Comparison of ENCODE assay signal across 8 mouse cellular contexts in genomic region chr3:122629580-122629979, GRCm38 (mm10). TPM values are rescaled to one million over a fixed set of nuclear protein-coding genes. Genes with fewer than 3 reads are reported as not detected.
DNase-seq lines count a peak whose midpoint lies in the region; ATAC-seq lines count a peak whose summit lies in the region.

No protein-coding gene starts in this region.

- H3K4me1 ChIP-seq in heart, embryonic 12.5 days (replicated peaks), result peaks cover 6% of the 10 kb centered on the region
- H3K4me1 ChIP-seq in kidney, embryonic 15.5 days, result peaks cover 15% of the 10 kb centered on the region

- H3K9me3 ChIP-seq in heart, embryonic 12.5 days (replicated peaks), result no peaks in the 10 kb centered on the region
- no peaks in the 10 kb centered on the region for H3K9me3 ChIP-seq in kidney, embryonic 15.5 days (replicated peaks)

- peak overlapping the region; percentile 58 for H3K4me2 ChIP-seq in heart, embryonic 12.5 days
- peak overlapping the region; percentile 51 for H3K4me2 ChIP-seq in kidney, embryonic 15.5 days

- WGBS in heart, embryonic 12.5 days, result 12% methylated on average over 13 of the region's 13 CpGs
- WGBS in kidney, embryonic 15.5 days, result 11% methylated on average over 13 of the region's 13 CpGs

- ATAC-seq in heart, embryonic 12.5 days (ENCODE audit: insufficient number of reproducible peaks, low FRiP score), result peak; percentile 77
- peak; percentile 80 for ATAC-seq in kidney, embryonic 15.5 days (replicated peaks; ENCODE audit: low FRiP score)

- DNase-seq in adrenal gland, postnatal 10 days, result peak; percentile 15
- DNase-seq in adrenal gland, adult 18-20 months (ENCODE audit: low spot score in 2 of 2), result no peak
- peak; percentile 77 for DNase-seq in lung, postnatal 36 days
- no peak for DNase-seq in T-cell, adult 2 months (ENCODE audit: low spot score)
- DNase-seq in thymus, postnatal 0 days (ENCODE audit: low spot score), result no peak
- no peak for DNase-seq in cerebellum, adult 9-11 months

- H3K9ac ChIP-seq in heart, embryonic 12.5 days, result no peak overlapping the region
- 0 out of 2 replicates have a peak overlapping the region, but pooled peaks have one; percentile 14 for H3K9ac ChIP-seq in kidney, embryonic 15.5 days

- H3K27me3 ChIP-seq in heart, embryonic 12.5 days (replicated peaks), result no peaks in the 10 kb centered on the region
- no peaks in the 10 kb centered on the region for H3K27me3 ChIP-seq in kidney, embryonic 15.5 days

- H3K27ac ChIP-seq in heart, embryonic 12.5 days (ENCODE audit: poor library complexity, severe bottlenecking), result no peak overlapping the region
- H3K27ac ChIP-seq in kidney, embryonic 15.5 days, result peak overlapping the region; percentile 70; the same call in 1 of the 2 replicates

- H3K4me3 ChIP-seq in heart, embryonic 12.5 days, result peak overlapping the region; percentile 31
- H3K4me3 ChIP-seq in kidney, embryonic 15.5 days (replicated peaks), result peak overlapping the region; percentile 25

- H3K36me3 ChIP-seq in heart, embryonic 12.5 days, result no peaks in the 10 kb centered on the region
- no peaks in the 10 kb centered on the region for H3K36me3 ChIP-seq in kidney, embryonic 15.5 days

RNA-seq across cellular contexts. Expression of gene Fnbp1l, which starts 10.1 kb away (rescaled TPM):
- total RNA-seq in adrenal gland, postnatal 10 days (2021), result 10 to 100 TPM; 26.4 to 29.3 TPM
- total RNA-seq in adrenal gland, adult 18-20 months (2021), result 10 to 100 TPM; 16.5 to 16.8 TPM
- polyA plus RNA-seq in heart, embryonic 12.5 days (2016; fragmentation: Nextera tagmentation; extraction: Ambion mirVana), result 33.8 and 34.3 TPM in 2 replicates
- 46.7 and 53.7 TPM in 2 replicates for polyA plus RNA-seq in kidney, embryonic 15.5 days (2015; fragmentation: Nextera tagmentation; extraction: Ambion mirVana)
- 6.5 and 7.1 TPM in 2 replicates for polyA plus RNA-seq in thymus, postnatal 0 days (2015; fragmentation: Nextera tagmentation; extraction: Ambion mirVana)

Comparison
In these comparisons a context has a peak if more than half of its experiments do, and no peak if none do; other contexts are left out.
1. DNase-seq: peak in adrenal gland, postnatal 10 days (single experiment) and lung, postnatal 36 days (single experiment); none in adrenal gland, adult 18-20 months (0 of 2), T-cell, adult 2 months (single experiment), thymus, postnatal 0 days (single experiment) and cerebellum, adult 9-11 months (single experiment).